Mouse (Mus musculus) thymus, postnatal 14 days (tissue): ENCODE results near the gene Cpeb1.
"Not testable (repeated sequence)": the region's sequence is repeated elsewhere in the genome, so short reads cannot be mapped to it uniquely, and the experiment has no call there.

Source experiments
- DNase-seq: peaks from one replicate; pipeline ENCODE4 v3.0.0; 2021

The Cpeb1 gene

DNA sequence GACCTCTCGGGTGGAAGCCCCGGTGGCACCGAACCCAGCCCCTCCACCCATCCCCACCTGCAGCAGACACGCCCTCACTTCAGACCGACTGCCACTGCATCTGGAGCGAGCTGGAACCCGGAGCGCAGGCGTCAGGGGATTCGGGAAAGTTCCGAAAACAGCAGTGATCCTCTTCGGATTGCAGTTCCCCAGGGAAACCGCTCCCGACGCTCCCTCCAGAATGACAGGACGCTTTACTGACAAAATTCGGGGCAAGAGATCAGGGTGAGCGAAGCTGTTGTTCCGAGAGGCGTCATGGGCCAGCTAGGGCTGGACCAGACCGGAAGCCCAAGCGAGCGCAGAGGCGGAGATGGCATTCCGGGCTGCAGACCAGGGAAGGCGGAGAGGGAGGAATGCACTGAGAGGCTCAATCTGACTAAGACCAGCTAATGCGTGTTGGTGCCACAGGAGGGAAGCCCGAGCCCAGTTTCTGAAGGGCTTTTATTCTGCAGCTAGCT lies at the start of gene Cpeb1:
Gene Cpeb1 (minus strand): TSS at position 311 of the 497 bp plus-strand sequence.
- DNase-seq = no peak

GRCm38 (mm10) chr7:81501050-81501449 lies 45.8 kb upstream of the Cpeb1 start:
- DNase-seq = no peak

DNA sequence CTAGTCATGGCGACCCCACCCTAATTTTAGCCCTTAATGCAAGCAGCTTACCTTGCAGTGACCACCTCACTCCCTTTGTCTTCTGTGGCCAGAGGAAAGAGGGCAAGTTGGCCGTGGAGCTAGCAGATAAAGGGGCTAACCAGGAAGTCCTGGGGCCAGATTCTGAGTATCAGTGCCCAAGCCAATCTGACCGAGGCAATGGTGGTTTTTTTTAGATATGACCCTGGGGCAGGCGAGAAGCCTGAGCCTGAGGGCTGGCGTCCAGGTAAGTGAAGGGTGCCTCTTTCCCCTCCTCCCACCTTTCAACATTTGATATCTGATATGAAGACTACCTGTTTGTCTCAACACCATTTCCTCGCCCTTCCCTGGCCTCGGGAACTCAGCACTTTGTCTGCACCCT lies 42.9 kb upstream of the Cpeb1 start, which contains the start of gene BC048679:
Gene BC048679 (minus strand): TSS at position 101 of the 400 bp plus-strand sequence.
- DNase-seq = no peak

DNA sequence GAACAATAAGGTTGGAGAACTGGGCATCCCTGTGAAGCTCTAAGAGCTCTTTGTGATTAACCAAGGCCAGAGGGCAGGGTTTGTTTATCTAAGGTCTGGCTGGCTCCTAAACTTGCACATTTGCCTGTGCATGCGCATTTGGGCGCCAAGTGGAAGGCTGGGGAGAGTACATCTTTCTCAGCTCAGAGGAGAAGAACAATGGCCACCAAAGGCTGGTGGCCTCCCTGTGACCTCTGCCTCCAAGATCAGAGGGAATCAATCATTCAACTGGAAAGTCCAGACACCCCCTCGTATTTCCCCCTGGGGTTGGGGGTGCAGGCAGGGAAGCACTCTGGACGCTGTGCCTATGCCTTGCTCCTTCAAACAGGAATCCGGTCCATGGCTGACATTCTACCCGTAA lies 41.9 kb upstream of the Cpeb1 start:
- no peak for DNase-seq

DNA sequence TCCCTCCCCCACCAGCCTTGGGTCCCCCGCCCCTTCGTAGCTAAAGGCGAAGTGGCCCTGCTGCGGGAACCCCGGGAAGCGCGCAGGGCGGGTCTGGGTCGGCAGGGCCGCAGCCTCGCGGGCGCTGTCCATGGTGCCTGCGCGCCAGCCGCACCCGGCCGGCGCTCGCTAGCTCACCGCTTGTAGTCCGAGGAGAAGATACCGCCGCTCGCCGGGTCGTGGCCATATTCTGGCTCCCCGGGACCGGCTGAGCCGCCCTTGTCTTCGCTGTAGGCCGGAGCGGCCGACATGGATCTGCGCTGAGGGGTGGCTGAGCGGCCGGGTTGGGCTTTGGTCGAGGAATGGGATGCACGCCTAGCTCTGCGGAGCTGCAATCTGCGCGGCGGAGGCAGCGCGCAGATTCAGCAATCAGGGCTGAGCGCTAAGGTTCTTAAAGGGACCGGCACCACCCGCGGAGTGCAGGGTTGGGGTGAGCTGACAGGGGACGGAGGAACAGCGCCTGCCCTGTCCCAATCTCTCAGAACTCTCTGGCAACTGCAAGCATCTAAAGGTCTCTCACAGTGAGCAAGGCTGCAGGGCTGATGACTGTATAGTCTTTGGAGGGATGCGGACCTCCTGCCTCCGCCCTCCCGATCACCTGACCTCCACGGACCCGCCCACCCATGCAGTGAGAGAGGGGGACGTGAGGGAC lies 38.2 kb upstream of the Cpeb1 start, which contains the start of gene Ap3b2:
Gene Ap3b2 (minus strand): TSS at position 595 of the 691 bp plus-strand sequence.
- DNase-seq = peak; percentile 46

GRCm38 (mm10) chr7:81492628-81493027 lies 37.4 kb upstream of the Cpeb1 start:
- DNase-seq = no peak

GRCm38 (mm10) chr7:81489649-81490048 lies 34.4 kb upstream of the Cpeb1 start:
- no peak for DNase-seq

DNA sequence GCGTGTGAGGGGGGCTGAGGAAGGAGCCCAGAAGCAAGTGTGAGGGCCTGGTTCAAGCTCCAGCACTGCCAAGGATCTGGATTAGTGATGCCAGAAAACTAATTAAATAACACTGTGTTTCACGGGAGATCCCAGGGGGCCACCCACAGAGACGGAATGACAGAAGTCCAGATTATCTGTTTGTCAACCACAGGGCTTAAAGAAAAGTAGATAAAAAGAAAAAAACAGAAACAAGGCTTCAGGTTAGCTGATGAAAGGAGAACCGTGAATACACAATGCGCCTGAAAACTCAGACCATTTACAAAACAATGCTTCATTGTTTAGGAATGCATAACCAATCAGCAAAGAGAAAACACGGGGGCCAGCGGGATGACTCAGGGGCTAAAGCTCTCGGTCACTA lies 25.5 kb upstream of the Cpeb1 start:
- no peak for DNase-seq

- DNase-seq = no peak
Observed at GRCm38 (mm10) chr7:81479531-81480090, 24.3 kb upstream of the Cpeb1 start.

DNA sequence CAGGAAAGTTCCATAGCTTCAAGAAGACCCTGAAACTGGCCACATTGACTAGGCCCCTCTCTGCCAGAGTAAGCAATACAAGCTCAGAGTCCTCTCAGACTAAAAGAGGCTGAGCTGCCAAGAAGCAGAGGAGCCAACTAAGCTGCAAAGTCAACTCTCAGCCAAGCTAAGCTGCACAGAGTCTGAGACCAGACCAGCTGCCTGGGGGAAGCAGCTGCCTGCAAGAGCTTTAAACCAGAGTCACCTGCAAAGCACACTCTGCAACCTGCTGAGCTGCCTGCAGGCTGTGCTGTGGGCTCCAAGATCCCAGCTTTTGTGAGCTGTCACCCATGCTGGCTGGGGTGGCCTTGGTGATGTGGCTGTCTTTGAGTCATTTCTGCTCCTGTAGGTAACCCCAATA lies 23.0 kb upstream of the Cpeb1 start:
- DNase-seq = not testable (repeated sequence)

DNA sequence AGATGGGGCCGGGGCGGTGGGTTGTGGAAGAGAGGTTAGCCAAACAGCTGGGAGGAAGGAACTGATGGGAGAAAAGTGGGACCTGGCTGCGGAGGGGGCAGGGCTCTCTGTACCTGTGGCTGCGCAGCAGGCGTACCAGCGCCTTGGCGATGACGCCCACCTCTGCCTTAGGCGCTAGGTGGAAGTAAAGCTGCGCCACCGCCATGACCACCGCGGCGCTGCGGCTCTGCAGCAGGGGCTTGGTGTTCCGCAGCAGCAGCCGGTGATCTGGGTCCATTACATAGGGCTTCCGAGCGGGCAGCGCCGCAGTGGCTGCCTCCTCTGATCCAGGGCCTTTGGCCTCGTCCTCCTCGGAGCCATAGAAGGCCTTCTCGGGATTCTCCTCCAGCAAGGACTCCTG lies 21.6 kb upstream of the Cpeb1 start:
- DNase-seq = no peak

DNA sequence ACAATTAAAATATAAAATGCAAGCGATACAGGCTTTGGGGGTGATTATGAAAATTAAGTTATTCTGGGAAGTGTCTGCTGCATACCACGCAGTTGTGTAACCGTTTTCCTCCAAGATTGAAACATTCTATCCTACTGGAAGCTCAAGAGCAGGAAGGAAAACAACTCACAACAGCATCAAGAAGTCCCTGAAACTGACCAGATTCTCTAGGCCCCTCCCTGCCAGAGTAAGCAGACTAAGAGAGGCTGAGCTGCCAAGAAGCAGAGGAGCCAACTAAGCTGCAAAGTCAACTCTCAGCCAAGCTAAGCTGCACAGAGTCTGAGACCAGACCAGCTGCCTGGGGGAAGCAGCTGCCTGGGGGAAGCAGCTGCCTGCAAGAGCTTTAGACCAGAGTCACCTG lies 20.0 kb upstream of the Cpeb1 start:
- no peak for DNase-seq

DNA sequence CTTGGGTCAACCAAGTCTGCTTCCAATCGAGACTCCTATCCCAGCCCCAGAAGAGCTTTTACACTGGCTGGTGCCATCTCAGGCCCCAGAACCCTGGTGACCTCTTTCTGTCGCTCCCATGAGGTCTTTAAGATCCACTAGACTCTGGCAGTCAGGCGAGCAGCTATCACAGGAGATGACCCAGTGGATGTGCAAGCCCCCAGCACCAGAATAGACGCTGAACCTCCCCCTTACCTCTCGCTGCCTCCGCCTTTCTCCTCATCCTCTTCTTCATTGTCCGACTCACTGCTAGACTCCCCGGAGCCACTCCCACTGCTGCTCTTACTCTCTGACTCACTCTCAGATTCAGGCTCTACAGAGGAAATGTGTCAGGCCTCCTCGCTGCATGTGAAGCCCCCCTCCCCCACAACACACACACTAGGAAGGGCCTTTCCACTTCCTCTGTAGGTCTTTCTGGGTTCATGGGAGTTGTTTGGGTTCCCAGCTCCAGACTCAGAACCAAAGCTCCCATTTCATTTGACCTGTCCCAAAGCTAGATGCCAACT lies 9.7 kb upstream of the Cpeb1 start:
- no peak for DNase-seq

GRCm38 (mm10) chr7:81464116-81464515 lies 8.9 kb upstream of the Cpeb1 start:
- DNase-seq = peak; percentile 24

DNA sequence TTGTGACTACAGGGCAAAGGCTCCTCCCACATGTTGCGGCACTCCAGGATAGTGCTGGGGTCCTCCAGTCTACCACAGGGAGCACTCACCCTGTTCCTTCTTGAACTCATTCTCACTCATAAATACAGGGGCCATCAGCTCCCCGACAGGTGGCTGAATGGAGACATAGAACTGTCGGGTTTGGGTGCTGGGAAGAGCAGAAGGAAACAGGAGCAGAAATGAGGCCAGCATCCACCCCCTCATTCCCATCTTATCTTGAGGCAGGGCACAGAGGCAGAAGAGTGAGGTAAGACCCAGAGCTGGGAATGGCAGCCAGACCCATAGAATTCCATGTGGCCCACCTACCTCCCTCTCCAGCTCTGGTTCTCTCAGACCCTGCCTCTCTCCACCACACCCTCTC lies 7.5 kb upstream of the Cpeb1 start:
- DNase-seq = no peak

DNA sequence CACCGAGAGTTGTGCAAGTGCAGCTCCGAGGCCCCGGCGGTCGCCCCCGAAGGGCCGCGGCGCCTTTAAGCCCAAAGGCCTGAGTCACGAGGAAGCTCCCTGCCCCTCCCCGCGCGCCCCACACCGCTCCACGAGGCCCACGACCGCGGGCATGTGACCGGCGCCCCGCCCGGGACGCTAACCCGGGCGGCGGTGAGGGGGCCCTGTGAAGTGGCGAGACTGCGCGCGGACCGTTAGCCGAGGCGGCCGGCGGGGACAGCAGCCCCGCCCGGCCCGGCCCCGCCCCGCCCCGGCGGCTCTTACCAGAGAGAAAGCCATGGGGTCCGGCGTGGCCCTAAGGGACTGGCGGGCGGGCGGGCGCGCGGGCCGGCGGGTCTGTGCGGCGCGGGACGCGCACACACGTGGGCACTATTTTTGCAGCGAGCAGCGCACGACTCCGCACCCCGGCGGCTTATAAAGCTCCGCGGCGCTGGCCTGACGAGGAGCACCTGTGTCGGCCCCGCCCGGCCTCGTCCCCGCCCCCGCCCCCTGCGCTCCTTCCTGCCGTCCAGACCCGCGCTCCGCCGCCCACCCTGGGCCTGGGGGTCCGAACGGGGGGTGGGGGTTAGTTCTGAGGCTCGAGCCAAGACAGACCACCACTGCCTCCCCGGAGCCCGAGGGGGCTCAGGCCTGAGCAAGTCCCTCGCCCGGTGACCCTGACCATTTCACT lies 780 bp downstream of the Cpeb1 start:
- peak; percentile 20 for DNase-seq

DNA sequence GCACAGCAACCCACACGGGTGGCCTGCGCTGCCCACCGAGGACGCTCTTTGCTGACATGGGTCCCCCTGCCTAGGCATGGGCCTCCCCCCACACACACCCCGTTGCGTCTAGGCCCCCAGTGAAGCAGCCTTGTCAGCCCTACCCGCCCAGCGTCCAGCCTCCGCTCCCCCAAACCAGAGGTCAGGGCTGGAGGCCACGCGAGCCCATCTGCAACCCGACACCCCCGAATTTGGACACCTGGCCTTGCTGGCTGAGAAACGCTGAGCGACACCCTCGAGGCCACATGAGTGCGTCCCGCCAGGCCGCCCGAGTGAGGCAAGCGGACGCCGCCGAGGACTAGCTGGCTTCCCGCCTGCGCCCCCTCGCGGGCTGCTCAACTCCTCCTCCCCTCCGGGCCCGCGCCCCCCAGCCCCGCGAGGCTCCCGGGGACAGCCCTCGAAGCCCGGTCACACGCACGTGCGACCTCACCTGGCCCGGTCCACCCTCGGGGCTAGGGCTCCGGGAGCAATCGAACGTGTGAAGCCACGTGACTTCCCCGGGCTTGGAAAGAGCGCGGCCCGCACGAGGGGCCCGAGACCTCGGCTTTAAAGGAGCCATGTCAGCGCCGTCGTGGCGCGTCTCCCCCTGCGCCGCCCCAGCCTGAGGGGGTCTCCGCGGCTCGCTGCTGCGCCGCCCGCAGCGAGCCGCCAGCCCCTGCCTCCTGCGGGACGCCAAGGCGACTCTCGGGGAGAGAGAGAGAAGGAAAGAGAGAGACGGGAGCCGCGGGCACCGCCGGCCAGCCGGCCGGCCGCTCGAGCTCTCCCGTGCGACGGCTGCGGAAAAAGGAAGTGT lies 1.6 kb downstream of the Cpeb1 start:
- DNase-seq = peak; percentile 58

- DNase-seq = no peak
Observed at GRCm38 (mm10) chr7:81452971-81453441, 2.3 kb downstream of the Cpeb1 start.

DNA sequence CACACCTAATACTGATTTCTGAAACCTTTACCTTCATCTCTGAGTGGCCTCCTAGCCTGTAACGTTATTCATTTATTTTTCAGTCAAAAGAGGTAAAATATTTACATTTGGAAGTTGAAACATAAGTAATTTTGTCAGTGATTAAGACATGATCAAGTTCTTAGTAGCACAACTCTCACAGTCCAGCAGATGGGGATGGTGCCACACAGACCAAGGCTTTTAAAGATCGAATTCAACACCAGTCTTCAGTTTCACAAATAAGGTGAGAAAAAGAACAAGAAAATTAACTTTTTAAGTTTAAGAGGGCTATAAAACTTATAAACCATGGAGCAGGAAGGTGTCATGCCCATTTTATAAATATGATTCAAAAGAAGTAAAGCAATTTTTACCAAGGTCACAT lies 56.3 kb downstream of the Cpeb1 start:
- DNase-seq = no peak

DNA sequence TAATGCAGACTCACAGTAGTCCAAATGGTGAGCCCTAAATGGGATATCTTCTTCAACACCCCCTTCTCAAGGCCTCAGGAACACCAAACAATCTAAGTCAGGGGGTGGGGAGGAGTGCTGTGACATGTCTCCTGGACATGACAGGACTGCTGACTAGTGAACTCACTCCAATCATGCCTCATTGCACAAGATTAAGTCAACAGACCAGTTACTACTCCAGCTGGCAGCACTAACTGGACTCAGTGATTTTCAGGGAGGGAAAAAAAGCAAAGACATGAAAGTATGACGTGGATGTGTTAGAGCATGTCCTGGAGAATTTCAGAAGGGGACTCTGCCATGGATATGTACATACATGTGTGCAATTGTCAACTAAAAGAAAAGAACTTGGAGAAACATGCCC lies 75.9 kb downstream of the Cpeb1 start:
- DNase-seq = no peak

DNA sequence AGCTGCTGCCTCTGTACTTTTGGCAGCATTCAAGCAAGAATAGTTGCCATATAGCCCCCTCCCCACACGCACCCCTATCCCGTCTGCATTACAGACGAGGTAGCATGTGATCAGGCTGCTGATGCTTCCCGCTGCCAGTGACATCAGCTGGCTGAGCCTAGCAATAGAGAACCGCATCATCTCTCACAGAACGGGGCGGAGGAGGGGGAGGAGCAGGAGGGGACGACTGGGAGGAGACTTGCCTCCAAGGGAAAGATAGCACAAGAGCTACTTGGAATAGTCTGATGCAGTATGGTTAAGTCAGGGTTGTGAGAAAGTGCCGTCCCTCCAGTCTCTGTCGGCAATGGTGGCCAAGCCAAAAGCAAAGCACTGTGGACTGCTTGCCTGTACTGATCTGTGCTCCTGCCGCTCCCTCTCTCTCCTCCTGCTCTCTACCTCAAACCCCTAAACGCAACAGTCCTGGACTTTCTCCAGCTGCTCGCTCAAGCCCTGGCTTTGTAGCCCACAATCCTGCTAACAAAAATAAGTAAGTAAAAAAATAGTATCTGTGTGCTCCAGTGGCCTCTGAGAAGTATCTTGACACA lies 82.8 kb downstream of the Cpeb1 start:
- DNase-seq = no peak

GRCm38 (mm10) chr7:81371811-81372210 lies 83.5 kb downstream of the Cpeb1 start:
- DNase-seq = no peak
